Mouse (Mus musculus) brain, embryonic 14.5 days (tissue): ENCODE data around the gene Hist1h2bk. TPM values are rescaled to one million over a fixed set of nuclear protein-coding genes. Genes with fewer than 3 reads are reported as not detected.

ENCODE experiments used
- DNase-seq: peaks from one replicate; pipeline ENCODE4 v3.0.0-alpha.2; 2011; ENCODE audit warnings: low read depth
- CTCF ChIP-seq: fragments of 200-500 bp; IDR thresholded peaks from 2 replicates; pipeline ENCODE4 v1.5.1; 2012; ENCODE audit warnings: inconsistent platforms, mild to moderate bottlenecking, moderate library complexity, borderline replicate concordance; ENCODE audit not compliant: insufficient read depth, insufficient read length; ENCODE audit errors: extremely low read depth
- POLR2A ChIP-seq: fragments of 200-500 bp; IDR thresholded peaks from 2 replicates; pipeline ENCODE4 v1.6.1; 2012; ENCODE audit warnings: mild to moderate bottlenecking, inconsistent platforms, borderline replicate concordance; ENCODE audit not compliant: poor library complexity, insufficient read depth, insufficient read length, severe bottlenecking; ENCODE audit errors: extremely low read depth
- polyA plus RNA-seq: library from polyadenylated mRNA; depleted of rRNA; stranded (reverse); fragments of >200 nt; gene quantifications from 2 replicates; pipeline ENCODE4 v1.2.3, GENCODE M21; 2012

Gene Hist1h2bk
- polyA plus RNA-seq, 1 experiment, result 20.9 TPM

GRCm38 (mm10) chr13:22034443-22035266, 1.0 kb upstream of the Hist1h2bk start:
- TF ChIP-seq CTCF (no peak), POLR2A (no peak)
- DNase-seq, result peak; percentile 60

- DNase-seq, result peak; percentile 59
- TF ChIP-seq POLR2A, result no peak
- TF ChIP-seq CTCF, result no peak
Measured at GRCm38 (mm10) chr13:22036149-22036956, 683 bp downstream of the Hist1h2bk start.

GRCm38 (mm10) chr13:22036986-22037385, 1.3 kb downstream of the Hist1h2bk start:
- no peak for DNase-seq
- TF ChIP-seq POLR2A (no peak), CTCF (no peak)

GRCm38 (mm10) chr13:22037415-22037814, 1.7 kb downstream of the Hist1h2bk start:
- no peak for TF ChIP-seq POLR2A
- no peak for TF ChIP-seq CTCF
- DNase-seq, result no peak

- DNase-seq, result no peak
- TF ChIP-seq CTCF (no peak), POLR2A (no peak)
Measured at GRCm38 (mm10) chr13:22039364-22039763, 3.7 kb downstream of the Hist1h2bk start.

- no peak for TF ChIP-seq CTCF
- no peak for TF ChIP-seq POLR2A
Measured at GRCm38 (mm10) chr13:22039951-22040463, 4.3 kb downstream of the Hist1h2bk start.

GRCm38 (mm10) chr13:22040464-22041141, 4.9 kb downstream of the Hist1h2bk start:
- peak; percentile 58 for DNase-seq
- TF ChIP-seq POLR2A (no peak), CTCF (no peak)

More at GRCm38 (mm10) chr13:22039951-22040463, 4.3 kb downstream of the Hist1h2bk start:
- no peak for DNase-seq

- TF ChIP-seq POLR2A, result peak; percentile 40; the same call in 1 of the 2 replicates
- peak; percentile 98 for DNase-seq
Measured at GRCm38 (mm10) chr13:22041142-22041536, 5.5 kb downstream of the Hist1h2bk start, which contains the start of gene Hist1h4i. Gene Hist1h4i, minus strand, starts transcription at chr13:22041362.

- TF ChIP-seq CTCF, result no peak
- TF ChIP-seq POLR2A, result no peak
- peak; percentile 67 for DNase-seq
Measured at GRCm38 (mm10) chr13:22041651-22042567, 6.2 kb downstream of the Hist1h2bk start.
